Mouse (Mus musculus) cerebellum, adult 2 months (tissue): ENCODE measurements around the gene Osbpl10.

ENCODE experiments used
- CTCF ChIP-seq: fragments of 200-500 bp; IDR thresholded peaks from 2 replicates; pipeline ENCODE4 v1.5.1; 2011; ENCODE audit warnings: low read depth, mild to moderate bottlenecking, control low read depth, low read length, moderate library complexity, borderline replicate concordance; ENCODE audit not compliant: insufficient read depth
- POLR2A ChIP-seq: fragments of 200-500 bp; IDR thresholded peaks from 2 replicates; pipeline ENCODE4 v1.6.1; 2011; ENCODE audit warnings: low read length, control low read depth, borderline replicate concordance; ENCODE audit not compliant: insufficient read depth

DNA sequence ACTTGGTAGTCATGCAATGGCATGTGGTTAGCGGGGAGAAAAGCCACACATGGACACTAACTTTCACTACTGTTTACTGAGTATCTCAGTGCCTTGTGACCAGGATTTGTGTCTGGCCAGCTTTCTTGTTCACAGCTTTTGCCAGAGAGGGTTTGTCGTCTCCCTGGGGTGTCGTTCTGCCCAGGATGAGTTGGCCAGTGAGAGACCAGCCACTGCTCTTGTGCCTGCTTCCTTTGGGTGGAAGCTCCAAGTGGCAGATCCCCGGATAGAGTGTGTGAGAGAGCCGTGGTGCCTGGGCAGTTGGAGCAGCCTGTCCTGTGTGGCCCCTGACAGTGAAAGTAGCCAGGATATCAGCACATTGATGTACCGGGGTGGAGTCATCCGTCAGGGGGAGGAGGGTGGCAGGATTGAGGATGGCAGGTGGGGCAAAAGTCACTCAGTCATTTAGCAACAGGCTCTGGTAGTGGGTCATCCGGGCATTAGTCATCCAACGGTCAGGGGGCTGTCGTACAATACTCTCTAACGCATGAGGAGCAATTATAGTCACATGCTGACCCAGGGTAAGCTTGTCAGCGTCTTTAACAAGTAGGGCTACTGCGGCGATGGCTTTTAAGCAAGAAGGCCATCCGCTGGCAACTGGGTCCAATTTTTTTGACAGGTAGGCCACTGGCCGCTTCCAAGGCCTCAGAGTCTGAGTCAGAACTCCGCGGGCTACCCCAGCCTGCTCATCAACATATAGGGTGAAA lies 170.8 kb downstream of the Osbpl10 start:
- TF ChIP-seq CTCF (no peak), POLR2A (no peak)
